Mouse (Mus musculus) limb, embryonic 15.5 days (tissue): ENCODE data around the gene Krt6b. TPM values are rescaled to one million over a fixed set of nuclear protein-coding genes. Genes with fewer than 3 reads are reported as not detected.

Experiments used
- ATAC-seq: fragments of 200-750 bp; cut with Nextera tagmentation; 2 replicates; pipeline ENCODE4 v1.8.0; 2017; ENCODE audit warnings: low read depth, moderate TSS enrichment; ENCODE audit not compliant: insufficient number of reproducible peaks, low FRiP score, low TSS enrichment
- H3K27ac ChIP-seq: fragments of 300-500 bp; sonication (generic); 2 replicates; pipeline ENCODE4 v1.5.1; 2015; ENCODE audit warnings: moderate library complexity, mild to moderate bottlenecking, inconsistent platforms
- H3K27me3 ChIP-seq: fragments of 300-500 bp; sonication (generic); 2 replicates; pipeline ENCODE4 v1.6.1; 2015; ENCODE audit warnings: inconsistent platforms
- H3K36me3 ChIP-seq: fragments of 300-500 bp; sonication (generic); 2 replicates; pipeline ENCODE4 v1.6.1; 2015; ENCODE audit warnings: inconsistent platforms
- H3K4me1 ChIP-seq: fragments of 300-500 bp; sonication (generic); 2 replicates; pipeline ENCODE4 v1.6.1; 2015; ENCODE audit warnings: inconsistent platforms
- H3K4me2 ChIP-seq: fragments of 300-500 bp; sonication (generic); 2 replicates; pipeline ENCODE4 v1.6.1; 2015; ENCODE audit warnings: mild to moderate bottlenecking, inconsistent platforms
- H3K4me3 ChIP-seq: fragments of 300-500 bp; sonication (generic); 2 replicates; pipeline ENCODE4 v1.5.1; 2015; ENCODE audit warnings: mild to moderate bottlenecking, inconsistent platforms
- H3K9ac ChIP-seq: fragments of 300-500 bp; sonication (generic); 2 replicates; pipeline ENCODE4 v1.6.1; 2015; ENCODE audit warnings: inconsistent platforms
- H3K9me3 ChIP-seq: fragments of 300-500 bp; sonication (generic); 2 replicates; pipeline ENCODE4 v1.6.1; 2016; ENCODE audit warnings: inconsistent platforms
- WGBS: fragments of 180-500 bp; shearing (Covaris S2); methylation state at CpG from one replicate; pipeline ENCODE4 v1.1.7; 2015; 5-methylcytosine and 5-hydroxymethylcytosine counted together
- polyA plus RNA-seq: library from polyadenylated mRNA; unstranded; fragments of >200 nt; fragmentation: Nextera tagmentation; extraction: Ambion mirVana; gene quantifications from 2 replicates; pipeline ENCODE4 v1.2.1, GENCODE M21; 2015

The Krt6b gene
- 5.0 and 8.8 TPM in 2 replicates for polyA plus RNA-seq

- no peak within 1 kb of the TSS for H3K27ac ChIP-seq
- H3K4me1 ChIP-seq = no peaks in the 10 kb centered on the region
- H3K4me2 ChIP-seq = no peak within 1 kb of the TSS
- H3K9me3 ChIP-seq = no peaks in the 10 kb centered on the region
- no peaks in the 10 kb centered on the region for H3K36me3 ChIP-seq
- ATAC-seq = no peak
- no peak within 1 kb of the TSS for H3K4me3 ChIP-seq
- 83% methylated on average over 2 of the region's 2 CpGs for WGBS
- no peak within 1 kb of the TSS for H3K9ac ChIP-seq
- no peaks in the 10 kb centered on the region for H3K27me3 ChIP-seq
These were observed at the start of gene Krt6b for GRCm38 (mm10) chr15:101680187-101680586. Gene Krt6b (minus strand): TSS chr15:101680287.

DNA sequence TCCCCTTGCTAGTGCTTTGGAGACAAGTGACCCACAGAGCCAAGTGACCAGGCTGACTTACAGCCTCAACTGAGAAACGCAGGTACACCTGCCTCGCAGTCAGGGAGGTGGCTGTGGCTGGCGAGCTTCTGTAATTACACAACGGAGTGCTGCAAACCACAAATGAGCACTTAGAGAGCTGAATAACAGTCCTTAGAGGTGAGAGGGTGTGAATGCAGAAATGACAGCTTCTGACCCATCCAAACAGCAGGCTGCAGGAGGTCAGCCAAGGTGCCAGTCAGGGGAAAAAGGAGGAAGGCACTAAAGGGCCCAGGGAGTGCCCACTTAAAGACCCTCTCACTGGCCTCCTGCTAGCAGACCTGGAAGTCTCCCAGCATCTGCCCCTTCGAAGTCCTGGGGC, 44.6 kb upstream of the Krt6b start:
- H3K9ac ChIP-seq = no peak overlapping the region
- no peaks in the 10 kb centered on the region for H3K9me3 ChIP-seq
- ATAC-seq = no peak
- 44% methylated on average over 5 of the region's 5 CpGs for WGBS
- no peak overlapping the region for H3K4me3 ChIP-seq
- H3K4me1 ChIP-seq = no peaks in the 10 kb centered on the region
- H3K4me2 ChIP-seq = no peak overlapping the region
- 0 out of 2 replicates have a peak, but pooled peaks cover 4% of the 10 kb centered on the region for H3K27me3 ChIP-seq
- no peaks in the 10 kb centered on the region for H3K36me3 ChIP-seq
- no peak overlapping the region for H3K27ac ChIP-seq

- no peaks in the 10 kb centered on the region for H3K9me3 ChIP-seq
- H3K9ac ChIP-seq = no peak overlapping the region
- peaks cover 5% of the 10 kb centered on the region; the same call in 1 of the 2 replicates for H3K4me1 ChIP-seq
- no peak overlapping the region for H3K4me2 ChIP-seq
- H3K27me3 ChIP-seq = no peaks in the 10 kb centered on the region
- H3K36me3 ChIP-seq = no peaks in the 10 kb centered on the region
- WGBS = 56% methylated on average over 3 of the region's 3 CpGs
- H3K4me3 ChIP-seq = no peak overlapping the region
- ATAC-seq = no peak
- H3K27ac ChIP-seq = no peak overlapping the region
These were observed 35.7 kb upstream of the Krt6b start for GRCm38 (mm10) chr15:101715831-101716230.

- Histone ChIP-seq H3K9me3 (no peaks in the 10 kb centered on the region), H3K4me2 (no peak overlapping the region), H3K4me3 (no peak overlapping the region), H3K36me3 (no peaks in the 10 kb centered on the region), H3K27me3 (no peaks in the 10 kb centered on the region), H3K9ac (no peak overlapping the region), H3K4me1 (peaks cover 5% of the 10 kb centered on the region; the same call in 1 of the 2 replicates), H3K27ac (0 out of 2 replicates have a peak overlapping the region, but pooled peaks have one; percentile 27)
- ATAC-seq = no peak
- 73% methylated on average over 5 of the region's 5 CpGs for WGBS
These were observed 34.3 kb upstream of the Krt6b start for GRCm38 (mm10) chr15:101714356-101714755.

GRCm38 (mm10) chr15:101713731-101714130, 33.6 kb upstream of the Krt6b start:
- 54% methylated on average over 8 of the region's 8 CpGs for WGBS

GRCm38 (mm10) chr15:101712720-101713119, 32.6 kb upstream of the Krt6b start, which contains the start of gene Krt5:
Gene Krt5 (minus strand): TSS chr15:101712898.
- ATAC-seq = no peak
- H3K9ac ChIP-seq = no peak within 1 kb of the TSS
- H3K27ac ChIP-seq = peak within 1 kb of the TSS; percentile 50
- H3K9me3 ChIP-seq = no peaks in the 10 kb centered on the region
- H3K36me3 ChIP-seq = no peaks in the 10 kb centered on the region
- H3K27me3 ChIP-seq = no peaks in the 10 kb centered on the region
- WGBS = 53% methylated on average over 13 of the region's 13 CpGs
- H3K4me2 ChIP-seq = 0 out of 2 replicates have a peak within 1 kb of the TSS, but pooled peaks have one; percentile 5
- peaks cover 5% of the 10 kb centered on the region; the same call in 1 of the 2 replicates for H3K4me1 ChIP-seq
- peak within 1 kb of the TSS; percentile 33 for H3K4me3 ChIP-seq

More at GRCm38 (mm10) chr15:101713731-101714130, 33.6 kb upstream of the Krt6b start:
- 0 out of 2 replicates have a peak overlapping the region, but pooled peaks have one; percentile 5 for H3K4me2 ChIP-seq
- no peak overlapping the region for H3K9ac ChIP-seq
- peak overlapping the region; percentile 50 for H3K27ac ChIP-seq
- H3K27me3 ChIP-seq = no peaks in the 10 kb centered on the region
- no peak overlapping the region for H3K4me3 ChIP-seq
- ATAC-seq = no peak
- no peaks in the 10 kb centered on the region for H3K36me3 ChIP-seq
- peaks cover 5% of the 10 kb centered on the region; the same call in 1 of the 2 replicates for H3K4me1 ChIP-seq
- H3K9me3 ChIP-seq = no peaks in the 10 kb centered on the region

DNA sequence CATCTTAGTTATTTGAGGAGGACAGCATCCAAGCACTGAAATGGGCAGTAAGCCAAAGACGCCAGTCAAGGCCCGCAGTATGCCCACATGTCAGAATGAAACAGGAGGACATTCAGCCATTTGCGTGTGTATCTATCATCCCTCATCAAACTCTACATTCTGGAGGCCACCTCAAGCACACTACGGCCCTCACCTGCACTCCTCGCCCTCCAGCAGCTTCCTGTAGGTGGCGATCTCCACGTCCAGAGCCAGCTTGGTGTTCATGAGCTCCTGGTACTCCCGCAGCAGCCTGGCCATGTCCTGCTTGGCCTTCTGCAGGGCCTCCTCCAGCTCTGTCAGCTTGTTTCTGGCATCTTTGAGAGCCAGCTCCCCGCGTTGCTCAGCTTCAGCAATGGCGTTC, 28.6 kb upstream of the Krt6b start:
- Histone ChIP-seq H3K27ac (no peak overlapping the region), H3K9me3 (no peaks in the 10 kb centered on the region), H3K36me3 (no peaks in the 10 kb centered on the region), H3K4me2 (no peak overlapping the region), H3K9ac (no peak overlapping the region), H3K27me3 (no peaks in the 10 kb centered on the region), H3K4me1 (no peaks in the 10 kb centered on the region), H3K4me3 (no peak overlapping the region)
- ATAC-seq = no peak
- 62% methylated on average over 11 of the region's 11 CpGs for WGBS

- ATAC-seq = no peak
- H3K4me2 ChIP-seq = no peak overlapping the region
- 81% methylated on average over 9 of the region's 9 CpGs for WGBS
- H3K4me3 ChIP-seq = no peak overlapping the region
- H3K9me3 ChIP-seq = no peaks in the 10 kb centered on the region
- H3K9ac ChIP-seq = no peak overlapping the region
- no peaks in the 10 kb centered on the region for H3K27me3 ChIP-seq
- H3K36me3 ChIP-seq = no peaks in the 10 kb centered on the region
- H3K4me1 ChIP-seq = no peaks in the 10 kb centered on the region
- H3K27ac ChIP-seq = no peak overlapping the region
These were observed 27.4 kb upstream of the Krt6b start for GRCm38 (mm10) chr15:101707454-101707853.

GRCm38 (mm10) chr15:101704066-101704465, 24.0 kb upstream of the Krt6b start:
- Histone ChIP-seq H3K27me3 (no peaks in the 10 kb centered on the region), H3K9ac (no peak overlapping the region), H3K27ac (no peak overlapping the region), H3K9me3 (no peaks in the 10 kb centered on the region), H3K4me1 (no peaks in the 10 kb centered on the region), H3K4me2 (no peak overlapping the region), H3K36me3 (no peaks in the 10 kb centered on the region), H3K4me3 (no peak overlapping the region)
- no peak for ATAC-seq
- 72% methylated on average over 4 of the region's 4 CpGs for WGBS

- Histone ChIP-seq H3K36me3 (no peaks in the 10 kb centered on the region), H3K27me3 (no peaks in the 10 kb centered on the region), H3K9me3 (no peaks in the 10 kb centered on the region), H3K27ac (no peak overlapping the region), H3K4me2 (no peak overlapping the region), H3K4me3 (no peak overlapping the region), H3K9ac (no peak overlapping the region), H3K4me1 (no peaks in the 10 kb centered on the region)
- WGBS = 33% methylated on average over 2 of the region's 2 CpGs
- no peak for ATAC-seq
These were observed 22.3 kb upstream of the Krt6b start for GRCm38 (mm10) chr15:101702380-101702779.

GRCm38 (mm10) chr15:101699866-101700265, 19.8 kb upstream of the Krt6b start:
- Histone ChIP-seq H3K27me3 (no peaks in the 10 kb centered on the region), H3K36me3 (no peaks in the 10 kb centered on the region), H3K4me2 (no peak overlapping the region), H3K9ac (no peak overlapping the region), H3K4me3 (no peak overlapping the region), H3K9me3 (no peaks in the 10 kb centered on the region), H3K4me1 (no peaks in the 10 kb centered on the region), H3K27ac (no peak overlapping the region)
- no peak for ATAC-seq
- 55% methylated on average over 8 of the region's 8 CpGs for WGBS

GRCm38 (mm10) chr15:101699192-101699591, 19.1 kb upstream of the Krt6b start:
- Histone ChIP-seq H3K27me3 (no peaks in the 10 kb centered on the region), H3K4me2 (no peak overlapping the region)
- WGBS = 49% methylated on average over 3 of the region's 3 CpGs

More at GRCm38 (mm10) chr15:101699192-101699591, 19.1 kb upstream of the Krt6b start:
- H3K36me3 ChIP-seq = no peaks in the 10 kb centered on the region
- H3K27ac ChIP-seq = no peak overlapping the region
- H3K4me1 ChIP-seq = no peaks in the 10 kb centered on the region
- H3K9me3 ChIP-seq = no peaks in the 10 kb centered on the region
- no peak overlapping the region for H3K4me3 ChIP-seq
- H3K9ac ChIP-seq = no peak overlapping the region
- no peak for ATAC-seq
